8 mouse cellular contexts compared by ENCODE assay signal in genomic region chr11:96407191-96408072, GRCm38 (mm10). TPM values are rescaled to one million over a fixed set of nuclear protein-coding genes. Genes with fewer than 3 reads are reported as not detected.
DNase-seq lines count a peak whose midpoint lies in the region; ATAC-seq lines count a peak whose summit lies in the region.

No protein-coding gene starts in this region.

- peaks cover 76% of the 10 kb centered on the region for H3K27me3 ChIP-seq in heart, embryonic 16.5 days (ENCODE audit: control insufficient read depth, insufficient read depth, low read length)

- 0 out of 2 replicates have a peak, but pooled peaks cover 3% of the 10 kb centered on the region for H3K9me3 ChIP-seq in heart, embryonic 16.5 days (replicated peaks; ENCODE audit: control insufficient read depth, low read length)

- peaks cover 10% of the 10 kb centered on the region for H3K4me1 ChIP-seq in heart, embryonic 16.5 days (ENCODE audit: control insufficient read depth, insufficient read depth, low read length)

- peak overlapping the region; percentile 53 for H3K4me2 ChIP-seq in heart, embryonic 16.5 days (ENCODE audit: low read depth, low read length)

- 0 out of 2 replicates have a peak overlapping the region, but pooled peaks have one; percentile 6 for H3K9ac ChIP-seq in heart, embryonic 16.5 days (ENCODE audit: low read length)

- WGBS in heart, embryonic 16.5 days = 5% methylated on average over 36 of the region's 36 CpGs

- no peak overlapping the region; the same call in 1 of the 2 replicates for H3K27ac ChIP-seq in heart, embryonic 16.5 days (ENCODE audit: low read length)

- peak; percentile 65; the same call in 1 of the 2 replicates for ATAC-seq in heart, embryonic 16.5 days (replicated peaks; ENCODE audit: extremely low read depth, insufficient read depth, low FRiP score)

- no peaks in the 10 kb centered on the region for H3K36me3 ChIP-seq in heart, embryonic 16.5 days (ENCODE audit: control insufficient read depth, insufficient read depth)

- peak; percentile 26 for DNase-seq in right cerebral cortex, adult 18-20 months
- DNase-seq in right cerebral cortex, postnatal 36 days (ENCODE audit: low spot score in 2 of 2) = no peak
- peak; percentile 51 for DNase-seq in fibroblast of lung, adult 2 months (ENCODE audit: low read depth)
- peak; percentile 91 for DNase-seq in kidney, postnatal 14 days
- DNase-seq in lung, postnatal 36 days = peak; percentile 87
- peak; percentile 11 for DNase-seq in retina, postnatal 7 days (ENCODE audit: low read depth, low spot score)
- DNase-seq in urinary bladder, postnatal 14 days (ENCODE audit: low spot score) = peak; percentile 85

- peak overlapping the region; percentile 28 for H3K4me3 ChIP-seq in heart, embryonic 16.5 days (ENCODE audit: low read length)

RNA-seq across cellular contexts. Expression of gene Hoxb1, which starts 41.9 kb away (rescaled TPM):
- polyA plus RNA-seq in heart, embryonic 16.5 days (2015; fragmentation: Nextera tagmentation; extraction: Ambion mirVana) = 0.07 TPM in 1 of 2 replicates, not detected in the other

RNA-seq across cellular contexts. Expression of gene Skap1, which starts 57.0 kb away (rescaled TPM):
- polyA plus RNA-seq in heart, embryonic 16.5 days (2015; fragmentation: Nextera tagmentation; extraction: Ambion mirVana) = 9.3 and 27.8 TPM in 2 replicates

RNA-seq across cellular contexts. Expression of gene Hoxb2, which starts 57.1 kb away (rescaled TPM):
- polyA plus RNA-seq in heart, embryonic 16.5 days (2015; fragmentation: Nextera tagmentation; extraction: Ambion mirVana) = 2.5 and 3.1 TPM in 2 replicates

Comparison
In these comparisons a context has a peak if more than half of its experiments do, and no peak if none do; other contexts are left out.
1. DNase-seq: peak in right cerebral cortex, adult 18-20 months (single experiment), fibroblast of lung, adult 2 months (single experiment), kidney, postnatal 14 days (single experiment), lung, postnatal 36 days (single experiment), retina, postnatal 7 days (single experiment) and urinary bladder, postnatal 14 days (single experiment); none in right cerebral cortex, postnatal 36 days (0 of 2).